Mouse (Mus musculus) forebrain, embryonic 13.5 days (tissue): ENCODE measurements at regions not wholly inside any gene's neighbourhood (a gene's known extent, or its start where the extent isn't known, plus 50 kb on each side); places are given as distances from the start of the nearest gene placed in this dataset.
A peak's percentile ranks its signal among the peaks of the same experiment; 100 is the strongest.

Experiments
- ATAC-seq: fragments of 200-750 bp; cut with Nextera tagmentation; 2 replicates; pipeline ENCODE4 v1.8.0; 2017
- H3K27ac ChIP-seq: fragments of 300-500 bp; sonication (generic); 2 replicates; pipeline ENCODE4 v1.5.1; 2015; ENCODE audit warnings: inconsistent platforms, mild to moderate bottlenecking, moderate library complexity
- H3K27me3 ChIP-seq: fragments of 300-500 bp; sonication (generic); 2 replicates; pipeline ENCODE4 v1.6.1; 2015; ENCODE audit warnings: mild to moderate bottlenecking, inconsistent platforms
- H3K36me3 ChIP-seq: fragments of 300-500 bp; sonication (generic); 2 replicates; pipeline ENCODE4 v1.6.1; 2015; ENCODE audit warnings: mild to moderate bottlenecking, inconsistent platforms; ENCODE audit not compliant: poor library complexity, severe bottlenecking
- H3K4me1 ChIP-seq: fragments of 300-500 bp; sonication (generic); 2 replicates; pipeline ENCODE4 v1.6.1; 2015; ENCODE audit warnings: inconsistent platforms
- H3K4me2 ChIP-seq: fragments of 300-500 bp; sonication (generic); 2 replicates; pipeline ENCODE4 v1.6.1; 2015; ENCODE audit warnings: inconsistent platforms, mild to moderate bottlenecking, moderate library complexity
- H3K4me3 ChIP-seq: fragments of 300-500 bp; sonication (generic); 2 replicates; pipeline ENCODE4 v1.5.1; 2015; ENCODE audit warnings: mild to moderate bottlenecking, inconsistent platforms
- H3K9ac ChIP-seq: fragments of 300-500 bp; sonication (generic); 2 replicates; pipeline ENCODE4 v1.6.1; 2015; ENCODE audit warnings: mild to moderate bottlenecking, inconsistent platforms
- H3K9me3 ChIP-seq: fragments of 300-500 bp; sonication (generic); replicated peaks from 2 replicates; pipeline ENCODE4 v1.6.1; 2016; ENCODE audit warnings: inconsistent platforms
- WGBS: fragments of 180-500 bp; shearing (Covaris S2); methylation state at CpG from one replicate; pipeline ENCODE4 v1.1.7; 2015; 5-methylcytosine and 5-hydroxymethylcytosine counted together

DNA sequence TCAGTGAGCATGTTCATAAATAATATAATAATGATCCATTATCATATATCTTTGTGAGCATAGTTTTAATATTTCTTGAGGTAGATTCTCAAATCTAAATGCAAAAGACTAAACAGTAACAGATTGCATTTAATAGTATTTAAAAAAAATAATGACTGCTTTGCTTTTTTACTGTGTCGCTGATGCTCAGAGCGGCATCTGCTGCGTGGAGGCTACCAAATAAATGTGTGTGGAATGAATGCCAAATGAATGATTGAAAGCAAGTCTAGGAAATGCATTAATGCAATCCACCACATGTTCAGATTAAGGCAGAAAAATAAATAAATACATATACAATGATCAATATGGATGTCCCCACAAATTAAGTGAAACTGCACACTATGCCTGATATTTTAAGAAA is 135.2 kb downstream of the Bard1 start:
- H3K36me3 ChIP-seq: no peaks in the 10 kb centered on the region
- whole genome bisulfite sequencing: 77% methylated on average over 3 of the region's 3 CpGs
- no peak overlapping the region for H3K4me3 ChIP-seq
- H3K27ac ChIP-seq: no peak overlapping the region
- no peak overlapping the region for H3K9ac ChIP-seq
- ATAC-seq: peak; percentile 45; the same call in 1 of the 2 replicates
- H3K27me3 ChIP-seq: no peaks in the 10 kb centered on the region
- no peaks in the 10 kb centered on the region for H3K4me1 ChIP-seq
- no peak overlapping the region for H3K4me2 ChIP-seq
- H3K9me3 ChIP-seq: no peaks in the 10 kb centered on the region

DNA sequence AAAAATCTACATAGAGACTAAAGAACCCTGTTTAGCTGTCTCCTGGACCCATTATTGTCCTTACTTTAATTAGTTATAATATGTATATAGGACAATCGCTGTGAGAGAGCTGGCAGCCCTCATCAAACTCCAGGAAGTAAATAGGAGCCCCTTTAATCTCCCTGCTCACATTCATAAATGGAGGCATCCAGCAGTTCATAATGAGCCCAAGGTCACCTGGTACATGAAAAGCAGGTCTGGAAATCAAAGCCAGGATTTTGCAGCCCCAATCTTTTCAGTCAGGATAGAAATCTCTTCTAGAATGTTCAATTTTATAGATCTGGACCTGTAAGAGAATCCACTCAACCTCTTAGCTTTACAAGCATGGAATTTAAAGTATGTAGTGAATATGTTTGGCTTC is 138.9 kb downstream of the Bard1 start:
- Histone ChIP-seq H3K9me3 (no peaks in the 10 kb centered on the region), H3K4me3 (no peak overlapping the region), H3K9ac (no peak overlapping the region), H3K27ac (no peak overlapping the region), H3K36me3 (no peaks in the 10 kb centered on the region), H3K27me3 (no peaks in the 10 kb centered on the region), H3K4me2 (no peak overlapping the region), H3K4me1 (0 out of 2 replicates have a peak, but pooled peaks cover 4% of the 10 kb centered on the region)
- 12% methylated on average over 1 of the region's 1 CpGs for WGBS
- ATAC-seq: no peak

DNA sequence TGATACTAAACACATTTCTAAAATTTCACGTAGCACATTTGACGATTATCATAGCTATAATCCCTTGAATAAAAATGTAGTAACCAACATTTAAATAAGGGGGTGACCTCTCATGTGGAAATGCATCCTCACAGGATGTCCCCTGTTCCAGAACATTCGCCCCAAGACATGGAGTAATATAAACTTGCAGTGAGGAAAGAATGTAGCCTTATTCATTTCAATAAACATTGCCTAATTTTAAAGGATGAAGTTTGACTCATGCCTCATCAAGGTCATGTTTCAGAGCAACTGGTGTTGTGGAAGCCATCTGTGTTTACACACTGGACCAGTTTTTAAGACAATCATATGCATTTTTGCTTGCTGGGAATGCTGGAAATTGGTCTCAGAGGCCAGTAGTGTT is 156.4 kb downstream of the Bard1 start:
- 90% methylated on average over 3 of the region's 3 CpGs for WGBS
- H3K4me1 ChIP-seq: no peaks in the 10 kb centered on the region
- H3K4me3 ChIP-seq: no peak overlapping the region
- H3K4me2 ChIP-seq: no peak overlapping the region
- H3K9me3 ChIP-seq: no peaks in the 10 kb centered on the region
- ATAC-seq: no peak
- no peak overlapping the region for H3K27ac ChIP-seq
- no peak overlapping the region for H3K9ac ChIP-seq
- H3K27me3 ChIP-seq: no peaks in the 10 kb centered on the region
- no peaks in the 10 kb centered on the region for H3K36me3 ChIP-seq
